Mouse (Mus musculus) MEL (cell line): Measurements from ENCODE around the gene Mkln1.

Source experiments
- CHD1 ChIP-seq: IDR thresholded peaks from 2 replicates; pipeline ENCODE4 v1.6.1; 2012; ENCODE audit warnings: low read depth, mild to moderate bottlenecking, inconsistent platforms, low read length, improper control_type of control experiment
- CTCF ChIP-seq, 3 experiments: IDR thresholded peaks in 2 of 3; conservative IDR thresholded peaks in 1 of 3; 2 replicates each; pipeline ENCODE4 v1.5.1; 2011 to 2012; ENCODE audit warnings: low read length in 3 of 3, low read depth in 2 of 3, mild to moderate bottlenecking in 2 of 3, improper control_type of control experiment in 1 of 3, inconsistent platforms in 1 of 3, mixed read lengths in 1 of 3, moderate library complexity in 1 of 3; ENCODE audit not compliant: control insufficient read depth in 1 of 3, insufficient read depth in 1 of 3, poor library complexity in 1 of 3, severe bottlenecking in 1 of 3
- EP300 ChIP-seq, 2 experiments: IDR thresholded peaks; 2 replicates each; pipeline ENCODE4 v1.6.1; 2011; ENCODE audit warnings: improper control_type of control experiment in 2 of 2, low read length in 2 of 2, low read depth in 1 of 2, mild to moderate bottlenecking in 1 of 2
- HCFC1 ChIP-seq: IDR thresholded peaks from 2 replicates; pipeline ENCODE4 v1.6.1; 2012; ENCODE audit warnings: low read depth, mild to moderate bottlenecking, inconsistent platforms, low read length, improper control_type of control experiment, moderate library complexity
- MAX ChIP-seq: IDR thresholded peaks from 2 replicates; pipeline ENCODE4 v1.6.1; 2011; ENCODE audit warnings: low read length, improper control_type of control experiment
- NRF1 ChIP-seq: IDR thresholded peaks from 2 replicates; pipeline ENCODE4 v1.6.1; 2014; ENCODE audit warnings: low read depth, mild to moderate bottlenecking, inconsistent platforms, low read length, improper control_type of control experiment, moderate library complexity; ENCODE audit not compliant: poor library complexity, insufficient read depth, severe bottlenecking
- RAD21 ChIP-seq: IDR thresholded peaks from 2 replicates; pipeline ENCODE4 v1.6.1; 2011; ENCODE audit warnings: mild to moderate bottlenecking, low read depth, low read length, improper control_type of control experiment

GRCm38 (mm10) chr6:31556460-31557100, 158.0 kb downstream of the Mkln1 start:
- TF ChIP-seq NRF1 (no peak), CTCF (IDR thresholded peaks at IDR 0.05 in 2 of 3, conservative IDR thresholded peaks at IDR 0.05 in 1 of 3; ENCODE audit: control insufficient read depth in 1 of 3, insufficient read depth in 1 of 3, low read depth in 2 of 3, low read length in 3 of 3, poor library complexity in 1 of 3, severe bottlenecking in 1 of 3) (no peak), EP300 (IDR thresholded peaks at IDR 0.05; ENCODE audit: low read depth in 1 of 2, low read length in 2 of 2) (no peak), MAX (no peak), RAD21 (no peak), HCFC1 (no peak), CHD1 (no peak)
